Mouse (Mus musculus): ENCODE measurements around the gene Camta1. TPM values are rescaled to one million over a fixed set of nuclear protein-coding genes. Genes with fewer than 3 reads are reported as not detected.

Gene Camta1
- polyA plus RNA-seq, 2 experiments: 7.3 to 32.8 TPM

- no peak for TF ChIP-seq EP300 (IDR thresholded peaks at IDR 0.05; ENCODE audit: low read depth)
- H3K27ac ChIP-seq: no peak overlapping the region
- H3K9me3 ChIP-seq (ENCODE audit: control insufficient read depth, low read length): no peaks in the 10 kb centered on the region
- ATAC-seq (ENCODE audit: insufficient read depth): no peak
- no peaks in the 10 kb centered on the region for H3K36me3 ChIP-seq (replicated peaks; ENCODE audit: control insufficient read depth, insufficient read depth, low read depth)
- 0 out of 4 replicates have a peak, but pooled peaks cover 0 to 2% of the 10 kb centered on the region in 2 experiments for H3K4me1 ChIP-seq (replicated peaks; ENCODE audit: control insufficient read depth in 2 of 2, insufficient read depth in 2 of 2, low read length in 1 of 2)
- no peak for DNase-seq (ENCODE audit: low read depth in 3 of 3, low spot score in 3 of 3)
- H3K4me2 ChIP-seq (ENCODE audit: low read depth): no peak overlapping the region
- no peaks in the 10 kb centered on the region; the same call in 1 of the 2 replicates for H3K27me3 ChIP-seq (ENCODE audit: control insufficient read depth, insufficient read depth, low read length)
- no peak overlapping the region for H3K4me3 ChIP-seq (ENCODE audit: insufficient read depth in 1 of 2, low read depth in 2 of 2, low read length in 2 of 2)
- H3K9ac ChIP-seq (replicated peaks): no peak overlapping the region
- WGBS (ENCODE audit: insufficient replicate concordance): 43% methylated on average over 11 of the region's 11 CpGs
Observed at GRCm38 (mm10) chr4:151904098-151904497, 42.4 kb upstream of the Camta1 start.

GRCm38 (mm10) chr4:151902689-151903241 is 41.1 kb upstream of the Camta1 start:
- DNase-seq (ENCODE audit: low read depth in 3 of 3, low spot score in 3 of 3) (no peak), ATAC-seq (ENCODE audit: insufficient read depth) (no peak)
- Histone ChIP-seq H3K9me3 (ENCODE audit: control insufficient read depth, low read length) (no peaks in the 10 kb centered on the region), H3K27ac (no peak overlapping the region), H3K9ac (replicated peaks) (no peak overlapping the region), H3K36me3 (replicated peaks; ENCODE audit: control insufficient read depth, insufficient read depth, low read depth) (no peaks in the 10 kb centered on the region), H3K4me2 (ENCODE audit: low read depth) (no peak overlapping the region), H3K4me1 (replicated peaks; ENCODE audit: control insufficient read depth in 2 of 2, insufficient read depth in 2 of 2, low read length in 1 of 2) (0 out of 4 replicates have a peak, but pooled peaks cover 0 to 2% of the 10 kb centered on the region in 2 experiments), H3K4me3 (ENCODE audit: insufficient read depth in 1 of 2, low read depth in 2 of 2, low read length in 2 of 2) (no peak overlapping the region), H3K27me3 (ENCODE audit: control insufficient read depth, insufficient read depth, low read length) (no peaks in the 10 kb centered on the region; the same call in 1 of the 2 replicates)
- TF ChIP-seq EP300 (IDR thresholded peaks at IDR 0.05; ENCODE audit: low read depth) (no peak), CTCF (IDR thresholded peaks at IDR 0.05; ENCODE audit: low read depth) (no peak)
- WGBS (ENCODE audit: insufficient replicate concordance): 31% methylated on average over 14 of the region's 14 CpGs

GRCm38 (mm10) chr4:151902046-151902688 is 40.5 kb upstream of the Camta1 start:
- no peaks in the 10 kb centered on the region for H3K9me3 ChIP-seq (ENCODE audit: control insufficient read depth, low read length)
- DNase-seq (ENCODE audit: low read depth in 3 of 3, low spot score in 3 of 3) (no peak), ATAC-seq (ENCODE audit: insufficient read depth) (no peak)
- H3K4me3 ChIP-seq (ENCODE audit: insufficient read depth in 1 of 2, low read depth in 2 of 2, low read length in 2 of 2): no peak overlapping the region
- no peaks in the 10 kb centered on the region; the same call in 1 of the 2 replicates for H3K27me3 ChIP-seq (ENCODE audit: control insufficient read depth, insufficient read depth, low read length)
- H3K4me2 ChIP-seq (ENCODE audit: low read depth): no peak overlapping the region
- H3K4me1 ChIP-seq (replicated peaks; ENCODE audit: control insufficient read depth in 2 of 2, insufficient read depth in 2 of 2, low read length in 1 of 2): 0 out of 4 replicates have a peak, but pooled peaks cover 0 to 2% of the 10 kb centered on the region in 2 experiments
- no peak overlapping the region for H3K9ac ChIP-seq (replicated peaks)
- H3K36me3 ChIP-seq (replicated peaks; ENCODE audit: control insufficient read depth, insufficient read depth, low read depth): no peaks in the 10 kb centered on the region
- H3K27ac ChIP-seq: no peak overlapping the region
- no peak for TF ChIP-seq EP300 (IDR thresholded peaks at IDR 0.05; ENCODE audit: low read depth)
- WGBS (ENCODE audit: insufficient replicate concordance): 52% methylated on average over 17 of the region's 17 CpGs

GRCm38 (mm10) chr4:151901422-151901821 is 39.7 kb upstream of the Camta1 start:
- no peak overlapping the region for H3K4me2 ChIP-seq (ENCODE audit: low read depth)
- WGBS (ENCODE audit: insufficient replicate concordance): 47% methylated on average over 11 of the region's 11 CpGs
- TF ChIP-seq CTCF (IDR thresholded peaks at IDR 0.05; ENCODE audit: low read depth) (peak; percentile 73), EP300 (IDR thresholded peaks at IDR 0.05; ENCODE audit: low read depth) (no peak)

GRCm38 (mm10) chr4:151900735-151901134 is 39.1 kb upstream of the Camta1 start:
- Histone ChIP-seq H3K27me3 (ENCODE audit: control insufficient read depth, insufficient read depth, low read length) (no peaks in the 10 kb centered on the region), H3K9me3 (ENCODE audit: control insufficient read depth, low read length) (no peaks in the 10 kb centered on the region), H3K36me3 (replicated peaks; ENCODE audit: control insufficient read depth, insufficient read depth, low read depth) (no peaks in the 10 kb centered on the region), H3K9ac (replicated peaks) (no peak overlapping the region), H3K4me3 (ENCODE audit: insufficient read depth in 1 of 2, low read depth in 2 of 2, low read length in 2 of 2) (no peak overlapping the region), H3K4me1 (replicated peaks; ENCODE audit: control insufficient read depth in 2 of 2, insufficient read depth in 2 of 2, low read length in 1 of 2) (0 out of 4 replicates have a peak, but pooled peaks cover 0 to 2% of the 10 kb centered on the region in 2 experiments), H3K4me2 (ENCODE audit: low read depth) (no peak overlapping the region), H3K27ac (no peak overlapping the region)
- 63% methylated on average over 6 of the region's 6 CpGs for WGBS (ENCODE audit: insufficient replicate concordance)
- no peak for DNase-seq (ENCODE audit: low read depth in 3 of 3, low spot score in 3 of 3)
- no peak for ATAC-seq (ENCODE audit: insufficient read depth)
- TF ChIP-seq CTCF (IDR thresholded peaks at IDR 0.05; ENCODE audit: low read depth) (no peak), EP300 (IDR thresholded peaks at IDR 0.05; ENCODE audit: low read depth) (no peak)

More at GRCm38 (mm10) chr4:151901422-151901821, 39.7 kb upstream of the Camta1 start:
- DNase-seq (ENCODE audit: low read depth in 3 of 3, low spot score in 3 of 3) (no peak), ATAC-seq (ENCODE audit: insufficient read depth) (no peak)
- Histone ChIP-seq H3K27ac (no peak overlapping the region), H3K36me3 (replicated peaks; ENCODE audit: control insufficient read depth, insufficient read depth, low read depth) (no peaks in the 10 kb centered on the region), H3K4me3 (ENCODE audit: insufficient read depth in 1 of 2, low read depth in 2 of 2, low read length in 2 of 2) (no peak overlapping the region), H3K9me3 (ENCODE audit: control insufficient read depth, low read length) (no peaks in the 10 kb centered on the region), H3K27me3 (ENCODE audit: control insufficient read depth, insufficient read depth, low read length) (no peaks in the 10 kb centered on the region), H3K9ac (replicated peaks) (no peak overlapping the region), H3K4me1 (replicated peaks; ENCODE audit: control insufficient read depth in 2 of 2, insufficient read depth in 2 of 2, low read length in 1 of 2) (0 out of 4 replicates have a peak, but pooled peaks cover 0 to 2% of the 10 kb centered on the region in 2 experiments)
